Mouse (Mus musculus) cerebellum, adult 9-10 months (tissue): ENCODE results near the gene Abcb5.
"Not testable (repeated sequence)": the region's sequence is repeated elsewhere in the genome, so short reads cannot be mapped to it uniquely, and the experiment has no call there.

Source experiments
- DNase-seq: peaks from one replicate; pipeline ENCODE4 v3.0.0; 2022

Gene Abcb5

DNA sequence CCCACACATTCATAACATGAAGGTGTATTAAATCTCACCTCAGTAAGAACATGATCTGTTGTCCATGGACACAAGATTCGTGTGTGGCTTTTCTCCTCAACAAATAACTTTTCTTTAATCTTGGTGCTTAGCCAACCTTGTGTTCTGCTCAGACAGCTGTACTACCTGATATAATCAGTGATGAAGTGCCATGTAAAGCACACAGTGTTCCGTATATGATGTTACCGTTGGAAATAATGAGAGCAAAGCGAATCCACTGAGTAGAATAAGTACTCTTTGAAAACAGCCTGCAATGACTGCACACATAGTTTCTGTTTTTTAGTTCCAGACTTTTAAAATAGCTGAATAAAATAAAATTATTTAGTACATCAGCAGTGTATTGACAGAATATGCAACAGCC is at the start of gene Abcb5:
Abcb5 (minus strand) TSS at position 101 of the 400 bp plus-strand sequence.
- DNase-seq, result no peak

DNA sequence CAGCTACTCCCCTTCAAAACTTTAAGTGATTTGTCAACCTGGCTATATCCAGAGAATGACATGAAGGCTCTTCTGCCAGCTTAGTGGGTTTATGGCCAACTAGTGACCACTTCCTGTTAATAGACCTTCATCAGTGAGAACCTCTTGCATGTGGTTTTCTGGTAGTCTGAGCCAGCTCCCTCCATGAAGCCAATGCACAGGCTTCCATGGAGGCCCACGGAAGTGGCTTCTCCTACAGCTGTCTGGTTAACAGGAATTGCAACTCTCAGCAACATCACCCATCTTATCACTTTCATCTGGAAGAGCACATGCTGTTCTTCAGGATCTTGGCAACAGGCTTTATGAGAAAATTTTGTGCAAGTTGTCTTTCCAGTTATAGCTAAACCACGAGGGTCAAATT is 33.0 kb upstream of the Abcb5 start:
- DNase-seq, result no peak

DNA sequence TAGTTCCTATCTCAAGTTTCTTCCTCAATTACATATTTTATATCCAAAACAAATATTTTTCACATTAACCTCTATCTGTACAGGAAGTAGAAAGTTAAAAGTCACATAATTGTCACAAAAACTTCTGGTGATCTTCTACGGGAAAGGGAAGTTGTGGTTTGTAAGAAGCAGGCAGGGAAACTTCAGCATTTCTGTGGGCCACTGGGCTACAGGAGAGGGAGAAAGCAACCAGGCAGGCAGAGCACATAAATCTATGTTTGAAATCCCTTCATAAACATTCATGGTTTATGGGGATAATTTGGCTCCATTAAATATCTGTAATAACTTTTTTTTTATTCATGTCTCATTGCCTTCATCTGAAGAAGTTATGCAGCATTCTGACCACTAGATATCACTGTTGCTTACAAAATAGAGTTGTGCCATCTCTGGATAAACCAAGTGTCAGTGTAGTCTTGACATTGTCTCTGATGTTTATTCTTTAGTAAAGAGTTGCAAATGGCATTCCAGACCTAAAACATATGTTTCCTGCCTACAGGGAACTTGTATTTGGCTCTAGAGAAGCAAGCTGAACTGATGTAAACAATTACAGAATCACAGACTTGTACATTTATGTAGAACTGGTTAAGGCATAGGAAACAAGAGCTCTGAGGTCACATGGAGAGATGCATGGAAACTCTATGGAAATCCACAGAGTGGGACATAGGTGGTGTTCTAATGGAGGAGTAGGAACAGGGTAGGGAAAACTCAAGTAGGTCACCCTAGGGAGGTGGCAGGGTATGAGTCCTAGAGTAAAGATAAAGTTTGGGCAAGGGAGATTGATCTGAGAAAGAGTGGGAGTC is 28.3 kb upstream of the Abcb5 start:
- DNase-seq, result no peak

DNA sequence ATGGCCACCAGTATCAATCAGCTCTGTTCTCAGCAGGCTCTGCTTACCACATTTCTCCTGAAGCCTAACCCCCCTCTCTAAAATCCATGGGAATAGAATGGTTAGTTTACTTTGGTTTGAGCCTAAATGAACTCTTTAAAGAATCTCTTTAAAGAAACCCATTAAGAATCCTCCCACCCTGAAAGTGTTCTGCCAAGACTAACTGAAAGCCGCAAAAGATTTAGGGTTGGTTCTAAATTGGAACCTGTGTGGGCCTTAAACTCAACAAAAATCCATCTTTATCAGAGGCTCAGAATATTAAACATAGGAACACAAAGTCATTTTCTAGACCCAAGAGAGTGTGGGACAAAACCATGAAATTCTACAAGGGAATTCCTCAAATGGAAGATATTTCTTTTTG is 18.6 kb upstream of the Abcb5 start:
- no peak for DNase-seq

DNA sequence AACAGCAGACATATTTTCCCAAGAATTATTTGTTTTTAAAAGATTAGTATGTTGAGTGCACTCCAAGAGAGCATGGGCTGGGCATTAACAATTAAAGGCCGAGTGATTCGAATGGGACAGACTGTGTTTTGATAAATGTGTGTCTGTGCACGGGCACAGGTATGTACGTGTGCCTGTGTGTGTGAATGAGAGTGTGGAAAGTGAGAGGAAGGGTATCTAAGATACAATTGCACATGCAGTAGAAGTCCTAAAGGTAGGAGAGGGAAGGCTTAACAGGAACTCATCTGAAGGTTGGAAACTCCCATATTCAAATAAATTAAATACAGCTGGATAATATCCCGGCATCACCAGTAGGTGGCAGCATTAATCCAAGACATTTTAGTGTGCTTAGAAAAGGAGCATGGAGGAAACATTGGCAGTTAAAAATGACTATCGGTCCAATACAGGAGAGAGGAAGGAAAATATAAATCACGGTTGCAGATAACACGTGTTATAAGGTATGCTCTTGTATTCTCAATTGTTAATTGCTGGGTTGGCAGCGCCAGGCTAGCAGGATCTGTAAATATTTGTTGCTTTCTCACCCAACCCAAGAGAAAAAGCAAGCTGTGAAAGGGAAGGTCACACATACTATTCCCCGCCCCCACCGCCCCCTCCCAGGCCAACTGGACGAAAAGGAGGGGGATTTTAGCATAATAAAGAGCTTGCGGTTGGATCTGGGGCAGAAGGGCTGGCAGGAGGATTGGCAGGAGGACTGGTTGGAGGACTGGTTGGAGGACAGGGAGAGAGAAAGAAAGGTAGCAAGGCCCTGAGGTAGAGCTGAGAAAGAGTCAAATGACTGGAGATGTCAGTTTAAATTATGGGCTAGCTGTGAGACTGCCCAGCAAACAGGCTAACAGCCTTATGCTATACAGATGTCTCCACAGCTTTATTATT is 35.6 kb downstream of the Abcb5 start:
- peak; percentile 47 for DNase-seq

DNA sequence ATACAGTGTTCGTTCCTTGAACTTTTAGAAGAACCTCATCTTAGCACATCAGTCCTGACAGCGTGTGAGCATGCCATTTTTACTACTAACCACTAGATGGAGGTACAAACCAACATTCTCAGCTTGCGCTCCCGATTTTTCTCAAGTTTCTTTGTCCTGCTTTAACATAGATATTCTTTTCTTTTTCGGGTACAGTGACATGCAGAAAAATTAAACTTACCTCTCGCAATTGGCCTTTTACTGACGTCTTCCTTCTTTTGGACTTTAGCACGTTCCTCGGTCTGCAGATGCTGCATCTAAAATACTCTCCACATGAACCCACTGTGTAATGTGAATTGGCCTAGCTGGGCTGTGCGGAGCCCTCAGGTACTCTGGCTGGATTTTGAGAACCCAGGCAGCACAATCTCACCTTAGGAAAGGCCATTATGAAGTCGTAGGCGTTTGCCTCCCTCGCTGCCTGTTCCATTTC is 39.4 kb downstream of the Abcb5 start:
- peak; percentile 6 for DNase-seq

DNA sequence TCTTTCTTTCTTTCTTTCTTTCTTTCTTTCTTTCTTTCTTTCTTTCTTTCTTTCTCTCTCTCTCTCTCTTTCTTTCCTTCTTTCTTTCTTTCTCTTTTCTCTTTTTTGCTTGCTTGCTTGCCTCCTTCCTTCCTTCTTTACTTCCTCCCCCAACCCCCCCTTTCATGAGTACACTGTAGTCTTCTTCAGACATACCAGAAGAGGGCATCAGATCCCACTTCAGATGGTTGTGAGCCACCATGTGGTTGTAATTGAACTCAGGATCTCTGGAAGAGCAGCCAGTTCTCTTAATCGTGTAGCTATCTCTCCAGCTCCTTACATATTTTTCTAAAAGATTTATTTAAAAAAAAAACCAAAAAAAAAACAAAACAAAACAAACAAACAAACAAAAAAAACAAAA is 42.3 kb downstream of the Abcb5 start:
- DNase-seq, result not testable (repeated sequence)

DNA sequence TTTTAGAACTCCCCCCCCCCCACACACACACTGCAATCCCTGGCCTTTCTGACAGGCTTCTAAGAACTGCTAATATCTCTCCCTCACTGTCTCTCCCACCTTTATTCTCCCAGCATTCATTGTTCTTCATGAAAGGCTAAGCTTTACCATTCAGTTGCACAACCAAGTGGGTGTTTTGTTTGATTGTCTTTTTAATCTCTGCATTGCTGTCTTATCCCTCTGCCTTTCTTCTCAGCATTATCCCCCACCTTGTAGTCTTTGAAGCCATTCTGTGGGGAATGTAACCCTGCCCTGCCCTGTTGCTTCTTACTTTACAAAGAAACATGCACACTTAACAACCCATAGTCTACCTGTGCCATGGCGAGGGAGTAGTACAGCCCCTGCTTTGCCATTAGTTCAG is 48.5 kb downstream of the Abcb5 start:
- no peak for DNase-seq

DNA sequence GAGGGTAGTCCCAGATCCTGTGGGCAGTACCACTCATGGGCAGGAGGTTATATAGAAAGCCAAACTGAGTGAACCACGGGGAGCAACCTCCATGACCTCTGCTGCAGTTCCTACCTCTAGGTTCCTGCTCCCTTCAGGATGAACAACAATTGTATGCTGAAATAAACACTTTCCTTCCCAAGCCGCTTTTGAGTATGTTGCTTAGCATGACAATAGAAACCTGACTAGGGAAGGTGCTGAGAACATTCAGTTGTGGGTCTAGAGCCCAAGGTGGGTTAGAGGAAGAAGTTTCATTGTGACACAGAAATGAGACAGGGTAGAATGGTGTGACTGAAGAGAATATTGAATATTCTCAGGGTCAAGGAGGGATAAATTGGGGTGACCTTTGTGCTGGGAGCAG is 55.9 kb downstream of the Abcb5 start:
- DNase-seq, result no peak

DNA sequence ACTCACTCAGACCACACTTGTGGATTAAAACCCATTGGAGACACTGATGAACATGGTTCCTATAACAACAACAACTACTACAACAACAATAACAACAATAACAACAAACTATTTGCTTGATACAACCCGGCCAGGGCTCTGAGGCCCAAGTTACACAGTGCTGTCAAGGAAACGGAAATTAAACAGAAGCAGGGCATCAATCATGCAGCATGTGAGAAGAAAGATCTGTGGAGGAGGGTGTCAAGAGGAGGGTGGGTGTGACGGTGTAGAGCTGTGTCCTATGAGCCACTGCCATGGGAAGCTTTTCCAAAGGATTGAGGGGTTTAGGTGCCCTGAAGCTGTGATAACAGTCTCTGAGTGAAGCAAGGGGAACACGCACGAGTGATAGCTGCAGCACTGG is 64.0 kb downstream of the Abcb5 start:
- no peak for DNase-seq

DNA sequence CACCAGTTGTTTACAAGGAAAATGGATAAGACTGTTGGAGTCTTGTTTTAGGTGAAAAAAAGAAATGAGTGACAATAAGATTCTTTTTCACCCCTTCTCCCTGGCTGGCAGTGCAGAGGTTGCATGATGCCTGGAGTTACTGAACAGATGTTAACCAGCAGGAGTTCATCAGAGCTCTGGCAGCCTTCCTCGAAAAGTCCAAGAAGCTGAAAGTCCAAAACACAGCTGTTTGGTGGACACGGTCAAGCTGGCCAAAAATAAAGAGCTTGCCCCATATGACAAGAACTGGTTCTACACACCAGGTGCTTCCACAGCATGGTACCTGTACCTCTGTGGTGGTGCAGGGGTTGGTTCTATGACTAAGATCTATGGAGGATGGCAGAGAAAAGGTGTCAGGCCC is 78.3 kb downstream of the Abcb5 start:
- DNase-seq, result no peak

DNA sequence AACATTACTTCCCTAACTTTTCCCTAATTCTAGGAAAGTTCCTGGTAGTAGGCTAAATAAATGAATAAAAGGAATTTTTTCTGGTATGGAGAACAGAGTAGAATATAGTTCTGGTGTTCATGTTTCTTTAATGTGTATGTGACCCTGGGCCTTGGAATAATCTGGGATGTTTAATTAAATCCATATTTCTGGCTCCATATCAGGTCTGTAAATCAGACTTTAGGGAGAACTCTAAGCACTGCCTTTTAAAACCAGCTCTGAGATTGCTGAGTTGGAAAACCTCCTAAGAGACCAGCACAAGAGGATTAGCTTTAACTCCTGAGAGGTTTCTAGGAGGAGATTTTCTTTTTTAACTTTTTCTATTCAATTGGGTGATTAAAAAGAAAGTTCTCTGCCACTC is 83.4 kb downstream of the Abcb5 start:
- no peak for DNase-seq

DNA sequence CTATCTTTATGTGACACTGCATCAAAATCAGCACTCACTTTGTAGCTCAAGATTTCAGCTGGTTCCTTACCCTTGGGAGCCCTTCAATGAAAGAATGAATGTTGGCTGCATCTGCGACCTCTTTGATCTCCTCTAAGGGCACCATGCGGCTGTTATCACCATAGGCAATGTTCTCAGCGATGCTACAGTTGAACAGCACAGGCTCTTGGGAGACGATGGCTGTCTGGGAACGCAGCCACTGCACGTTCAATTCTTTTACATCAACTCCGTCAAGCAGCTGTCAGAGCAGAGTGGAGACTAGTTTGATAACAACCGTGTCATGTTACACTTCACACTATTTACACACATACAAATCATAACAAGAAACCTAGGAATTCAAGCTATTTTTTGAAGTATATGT is 93.5 kb downstream of the Abcb5 start:
- DNase-seq, result no peak

DNA sequence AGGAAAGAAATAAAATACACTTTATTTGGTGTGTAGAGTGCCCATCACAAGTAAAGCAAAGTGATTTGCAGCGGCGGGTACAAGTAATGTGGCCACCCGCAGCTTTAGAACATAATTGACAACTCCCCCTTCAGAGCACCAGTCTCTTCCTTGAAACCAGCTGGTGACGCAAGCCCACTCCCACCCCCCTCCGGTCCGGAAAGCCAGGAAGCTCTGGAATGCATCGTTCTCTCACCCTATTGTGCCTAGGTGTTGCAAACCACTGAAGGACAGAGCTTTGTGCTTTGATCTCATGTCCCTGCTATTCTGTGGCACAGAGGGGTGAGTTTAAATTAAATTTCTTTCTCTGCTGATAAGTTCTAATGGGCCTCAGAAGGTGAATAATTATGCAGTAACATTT is 110.1 kb downstream of the Abcb5 start:
- no peak for DNase-seq

DNA sequence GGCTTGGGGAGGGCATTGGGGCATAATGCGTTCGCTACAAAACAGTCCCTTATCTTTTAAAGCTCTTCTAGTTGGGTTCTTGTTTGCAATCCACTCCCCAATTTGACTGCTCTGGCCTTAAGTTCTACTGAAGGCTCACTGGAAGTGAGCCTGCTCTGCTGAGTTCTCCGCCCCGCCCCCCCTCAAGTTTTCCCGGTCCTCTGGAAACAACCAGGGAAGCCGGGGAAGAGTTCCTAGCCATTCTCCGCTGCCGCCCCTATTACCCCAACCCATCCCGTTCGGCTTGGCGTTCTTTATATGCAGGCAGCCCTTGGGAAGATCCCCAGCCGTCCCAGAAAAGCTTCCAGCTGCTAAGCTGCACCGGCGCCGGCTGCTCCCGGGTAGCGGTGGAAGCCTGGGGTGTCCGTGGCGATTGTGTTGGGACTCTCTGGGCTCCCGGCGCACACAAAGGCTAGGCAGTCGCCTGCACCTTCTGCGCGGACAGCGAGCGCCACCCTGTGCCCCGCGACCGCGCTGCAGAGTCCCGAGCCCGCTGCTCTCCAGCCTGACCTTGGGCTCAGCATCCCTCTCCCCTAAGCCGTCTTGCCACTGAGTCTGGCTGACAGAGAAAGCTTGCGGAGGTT is 111.3 kb downstream of the Abcb5 start:
- peak; percentile 35 for DNase-seq

DNA sequence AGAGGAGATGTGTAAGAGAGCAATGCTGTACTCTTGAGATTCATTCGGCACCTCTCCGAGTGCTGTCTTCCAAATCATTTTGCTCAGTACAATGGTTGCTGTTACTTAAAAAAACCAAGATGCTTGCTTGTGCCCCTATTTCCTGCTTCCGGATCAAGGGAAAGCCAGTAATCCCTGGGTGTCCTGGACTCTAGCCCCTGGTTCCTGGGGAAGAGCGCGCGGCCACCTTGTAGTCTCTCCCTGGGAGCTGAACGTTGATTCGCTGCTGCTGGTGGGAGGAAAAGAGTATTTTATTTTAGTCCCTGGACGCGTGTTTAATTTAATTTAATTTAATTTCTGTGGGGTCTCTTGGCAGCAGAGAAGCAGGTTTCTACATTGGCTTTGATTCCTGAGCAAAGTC is 111.8 kb downstream of the Abcb5 start:
- no peak for DNase-seq

DNA sequence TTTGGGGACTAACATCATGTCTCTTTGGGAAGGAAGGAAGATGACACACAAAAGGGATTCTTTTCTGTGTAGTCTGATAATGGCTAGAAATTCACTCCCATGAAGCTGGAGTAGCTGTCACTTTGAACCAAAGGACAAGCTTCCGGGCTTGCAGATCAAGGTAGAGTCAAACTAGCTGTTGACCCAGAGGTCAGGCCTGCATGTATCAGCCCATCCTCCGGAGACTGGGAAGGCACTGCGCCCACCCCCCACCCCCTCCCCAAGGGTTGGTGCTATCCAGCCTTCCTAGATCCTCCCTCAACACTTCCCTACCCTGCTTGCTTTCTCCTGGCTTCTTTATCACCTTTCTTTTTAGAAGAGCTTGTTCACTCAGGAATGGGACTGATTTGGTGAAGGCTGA is 112.9 kb downstream of the Abcb5 start:
- DNase-seq, result no peak

DNA sequence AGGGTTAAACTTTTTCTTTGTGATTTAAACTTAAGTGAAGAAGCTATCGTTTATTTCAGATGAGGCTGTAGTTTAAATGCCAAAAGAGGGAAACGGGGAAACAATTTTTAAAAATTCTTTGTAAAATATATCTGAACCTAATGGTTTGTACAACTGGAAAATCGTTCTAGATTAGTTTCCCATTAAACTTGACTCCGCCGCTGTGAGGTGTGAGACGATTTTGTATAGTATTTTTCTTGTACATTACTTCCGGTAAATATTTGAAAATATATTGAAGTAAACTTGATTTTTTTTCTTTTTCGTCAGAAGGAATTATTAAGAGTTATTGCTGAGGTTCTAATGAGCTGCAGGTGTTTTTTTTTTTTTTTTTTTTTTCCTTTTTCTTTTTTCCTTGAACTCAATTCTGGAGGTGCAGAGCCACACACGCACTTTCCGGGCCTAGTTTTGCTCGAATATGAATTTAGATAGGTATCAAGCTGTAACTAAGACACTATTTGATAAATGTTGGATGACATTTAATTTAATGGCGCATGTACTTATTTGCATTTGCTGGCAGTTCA is 115.3 kb downstream of the Abcb5 start:
- DNase-seq, result no peak

DNA sequence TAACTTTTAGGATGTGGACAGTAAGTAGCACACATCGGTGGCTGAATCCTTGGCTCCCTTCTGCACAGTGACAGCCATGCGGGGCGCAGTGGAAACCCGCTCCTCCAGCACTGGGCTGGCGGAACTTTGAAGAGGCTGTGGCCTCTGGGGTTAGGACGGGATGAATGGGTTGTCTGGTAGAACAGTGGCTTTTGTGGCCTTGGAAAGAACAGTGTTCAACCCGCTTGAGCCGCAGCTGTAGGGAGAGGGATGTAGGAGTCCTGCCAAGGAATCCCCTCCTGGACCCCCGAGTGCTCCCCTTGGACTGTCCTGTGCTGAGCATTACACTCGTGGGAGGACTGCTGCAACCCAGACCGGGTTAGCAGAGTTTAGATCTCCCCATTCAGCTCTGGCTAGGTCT is 116.2 kb downstream of the Abcb5 start:
- no peak for DNase-seq

DNA sequence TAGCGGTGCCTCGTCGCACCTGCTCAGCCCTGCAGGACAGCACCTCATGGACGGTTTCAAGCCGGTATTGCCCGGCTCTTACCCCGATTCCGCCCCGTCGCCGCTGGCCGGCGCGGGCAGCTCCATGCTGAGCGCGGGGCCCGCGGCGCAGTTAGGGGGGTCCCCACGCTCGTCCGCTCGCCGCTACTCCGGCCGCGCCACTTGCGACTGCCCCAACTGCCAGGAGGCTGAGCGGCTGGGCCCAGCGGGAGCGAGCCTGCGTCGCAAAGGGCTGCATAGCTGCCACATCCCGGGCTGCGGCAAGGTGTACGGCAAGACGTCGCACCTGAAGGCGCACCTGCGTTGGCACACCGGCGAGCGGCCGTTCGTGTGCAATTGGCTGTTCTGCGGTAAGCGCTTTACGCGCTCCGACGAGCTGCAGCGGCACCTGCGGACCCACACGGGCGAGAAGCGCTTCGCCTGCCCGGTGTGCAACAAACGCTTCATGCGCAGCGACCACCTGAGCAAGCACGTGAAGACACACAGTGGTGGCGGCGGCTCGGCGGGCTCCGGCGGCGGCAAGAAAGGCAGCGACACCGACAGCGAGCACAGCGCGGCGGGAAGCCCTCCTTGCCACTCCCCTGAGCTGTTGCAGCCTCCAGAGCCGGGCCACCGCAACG is 116.9 kb downstream of the Abcb5 start:
- no peak for DNase-seq

DNA sequence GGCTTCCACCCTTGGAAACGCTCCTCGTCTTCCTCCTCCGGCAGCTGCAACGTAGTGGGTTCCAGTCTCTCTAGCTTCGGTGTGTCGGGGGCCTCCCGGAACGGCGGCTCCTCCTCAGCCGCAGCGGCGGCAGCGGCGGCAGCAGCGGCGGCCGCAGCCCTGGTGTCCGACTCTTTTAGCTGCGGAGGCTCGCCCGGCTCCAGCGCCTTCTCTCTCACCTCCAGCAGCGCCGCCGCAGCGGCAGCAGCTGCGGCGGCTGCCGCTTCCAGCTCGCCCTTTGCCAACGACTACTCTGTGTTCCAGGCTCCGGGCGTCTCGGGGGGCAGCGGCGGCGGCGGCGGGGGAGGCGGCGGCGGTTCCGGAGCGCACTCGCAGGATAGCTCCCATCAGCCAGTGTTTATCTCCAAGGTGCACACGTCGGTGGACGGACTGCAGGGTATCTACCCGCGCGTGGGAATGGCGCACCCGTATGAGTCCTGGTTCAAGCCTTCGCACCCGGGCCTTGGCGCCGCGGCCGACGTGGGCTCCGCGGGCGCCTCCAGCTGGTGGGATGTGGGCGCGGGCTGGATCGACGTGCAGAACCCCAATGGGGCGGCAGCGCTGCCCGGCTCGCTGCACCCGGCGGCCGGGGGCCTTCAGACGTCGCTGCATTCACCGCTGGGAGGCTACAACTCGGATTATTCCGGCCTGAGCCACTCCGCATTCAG is 117.6 kb downstream of the Abcb5 start:
- DNase-seq, result no peak
